Mouse (Mus musculus): ENCODE measurements around the gene Wfdc15a. TPM values are rescaled to one million over a fixed set of nuclear protein-coding genes. Genes with fewer than 3 reads are reported as not detected.

Wfdc15a gene
- total and polyA plus RNA-seq, 3 experiments: not detected

DNA sequence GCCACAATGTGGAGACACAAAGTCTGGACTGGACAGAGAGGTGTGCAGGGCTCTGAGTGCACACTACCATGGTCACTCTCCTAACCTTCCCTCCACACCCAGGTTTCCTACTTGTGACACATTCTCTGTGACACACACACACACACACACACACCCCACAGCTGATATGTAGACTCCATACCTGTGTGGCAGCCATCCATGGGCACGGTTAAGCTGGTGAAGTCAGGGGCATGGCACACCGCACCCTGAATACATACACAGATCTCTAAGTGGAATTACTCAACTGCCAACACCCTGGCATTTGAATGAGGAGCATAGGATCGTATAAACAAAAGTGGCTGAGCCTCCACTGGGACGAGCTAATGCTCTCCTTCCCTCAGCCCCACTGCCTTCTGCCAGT lies 19.2 kb downstream of the Wfdc15a start:
- no peaks in the 10 kb centered on the region for H3K79me2 ChIP-seq (replicated peaks; ENCODE audit: control insufficient read depth, extremely low read depth, insufficient read depth, poor library complexity, severe bottlenecking)
- peaks cover 0 to 2% of the 10 kb centered on the region in 2 experiments for H3K36me3 ChIP-seq (replicated peaks in 1 of 2; ENCODE audit: control insufficient read depth in 1 of 2, insufficient read depth in 1 of 2, low read length in 1 of 2)
- dilution Hi-C loops (cut with MboI; ENCODE audit: extremely low pct_ligation_motif_present, extremely low pct_unique_long_range_greater_than_20kb, low sequenced_read_pairs) (no loop called here), in situ Hi-C loops (cut with MboI; ENCODE audit: low pct_ligation_motif_present, low pct_unique_long_range_greater_than_20kb, low sequenced_read_pairs) (no loop called here)
- no peak overlapping the region for H3K9ac ChIP-seq (ENCODE audit: insufficient read depth, low read depth)
- TF ChIP-seq ZKSCAN1 (IDR thresholded peaks at IDR 0.05; ENCODE audit: borderline replicate concordance, low read depth, low read length): no peak
- no peak for TF ChIP-seq HCFC1 (IDR thresholded peaks at IDR 0.05; ENCODE audit: low read depth, low read length)
- no peak for TF ChIP-seq RCOR1 (conservative IDR thresholded peaks at IDR 0.05; ENCODE audit: low read depth, low read length)
- no peak for TF ChIP-seq TCF12 (IDR thresholded peaks at IDR 0.05; ENCODE audit: low read depth, low read length)
- TF ChIP-seq MAX (IDR thresholded peaks at IDR 0.05; ENCODE audit: low read length): no peak
- TF ChIP-seq USF2 (conservative IDR thresholded peaks at IDR 0.05; ENCODE audit: low read depth, low read length): no peak
- TF ChIP-seq SMC3 (IDR thresholded peaks at IDR 0.05; ENCODE audit: low read depth, low read length): no peak
- TF ChIP-seq JUND (conservative IDR thresholded peaks at IDR 0.05; ENCODE audit: low read depth, low read length): no peak
- TF ChIP-seq MAZ (IDR thresholded peaks at IDR 0.05; ENCODE audit: low read depth, low read length): no peak
- no peak for TF ChIP-seq PAX5 (IDR thresholded peaks at IDR 0.05; ENCODE audit: low read length)
- no peak for TF ChIP-seq E2F4 (IDR thresholded peaks at IDR 0.05; ENCODE audit: insufficient replicate concordance, low read depth, low read length)
- TF ChIP-seq BHLHE40 (IDR thresholded peaks at IDR 0.05; ENCODE audit: low read depth, low read length): no peak
- TF ChIP-seq GABPA (IDR thresholded peaks at IDR 0.05; ENCODE audit: insufficient replicate concordance, low read depth, low read length): no peak
- TF ChIP-seq TBP (conservative IDR thresholded peaks at IDR 0.05; ENCODE audit: low read depth, low read length): no peak
- no peak for TF ChIP-seq NELFE (IDR thresholded peaks at IDR 0.05; ENCODE audit: low read depth, low read length)
- no peak for TF ChIP-seq KAT2A (IDR thresholded peaks at IDR 0.05; ENCODE audit: insufficient replicate concordance, low read length)
- TF ChIP-seq POLR2A (IDR thresholded peaks at IDR 0.05; ENCODE audit: low read depth, low read length): no peak
- TF ChIP-seq CHD2 (IDR thresholded peaks at IDR 0.05; ENCODE audit: low read length): no peak
- TF ChIP-seq MYC (IDR thresholded peaks at IDR 0.05; ENCODE audit: low read depth, low read length): no peak
- no peak for TF ChIP-seq NRF1 (IDR thresholded peaks at IDR 0.05; ENCODE audit: low read depth, low read length)
- H3K9me3 ChIP-seq (replicated peaks; ENCODE audit: low read length): no peaks in the 10 kb centered on the region
- DNase-seq (ENCODE audit: extremely low read depth): no peak
- H3K4me3 ChIP-seq (replicated peaks in 1 of 3; ENCODE audit: low read depth in 2 of 3, low read length in 2 of 3, poor library complexity in 1 of 3): no peak overlapping the region
- no peak overlapping the region for H3K4me2 ChIP-seq (ENCODE audit: insufficient read depth, low read depth, poor library complexity, severe bottlenecking)
- H3K27ac ChIP-seq (ENCODE audit: insufficient read depth, low read depth): no peak overlapping the region
- H3K27me3 ChIP-seq (replicated peaks): no peaks in the 10 kb centered on the region
- peaks cover 6 to 23% of the 10 kb centered on the region in 2 experiments for H3K4me1 ChIP-seq (ENCODE audit: control insufficient read depth in 1 of 2, insufficient read depth in 2 of 2)

DNA sequence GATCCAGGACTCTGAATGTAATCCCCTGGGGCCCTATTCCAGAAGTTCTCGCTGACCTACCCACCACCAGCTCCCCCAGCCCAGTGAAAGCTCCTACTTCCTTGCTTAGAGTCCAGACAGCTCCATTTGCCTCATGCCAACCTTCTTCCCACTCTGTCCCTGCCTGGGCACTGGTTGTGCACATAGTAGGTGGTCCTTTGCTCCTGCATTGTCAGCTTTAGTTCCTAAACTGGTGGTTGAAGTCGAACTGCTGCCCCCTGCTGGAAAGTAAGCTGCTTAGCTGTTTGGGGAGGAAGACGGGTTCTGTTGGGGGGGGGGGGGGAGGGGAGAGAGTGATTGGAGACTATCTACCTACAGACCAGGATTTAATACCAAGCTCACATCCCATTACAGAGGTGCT lies 19.8 kb downstream of the Wfdc15a start:
- dilution Hi-C loops (cut with MboI; ENCODE audit: extremely low pct_ligation_motif_present, extremely low pct_unique_long_range_greater_than_20kb, low sequenced_read_pairs): no loop called here
- no peak overlapping the region for H3K4me2 ChIP-seq (ENCODE audit: insufficient read depth, low read depth, poor library complexity, severe bottlenecking)
- peak; percentile 64 for DNase-seq (ENCODE audit: extremely low read depth)

More for the DNA sequence above, 19.8 kb downstream of the Wfdc15a start:
- in situ Hi-C loops (cut with MboI; ENCODE audit: low pct_ligation_motif_present, low pct_unique_long_range_greater_than_20kb, low sequenced_read_pairs): no loop called here
- no peaks in the 10 kb centered on the region for H3K36me3 ChIP-seq (replicated peaks in 1 of 2; ENCODE audit: control insufficient read depth in 1 of 2, insufficient read depth in 1 of 2, low read length in 1 of 2)
- H3K27ac ChIP-seq (ENCODE audit: insufficient read depth, low read depth): no peak overlapping the region
- TF ChIP-seq HCFC1 (IDR thresholded peaks at IDR 0.05; ENCODE audit: low read depth, low read length) (no peak), USF1 (IDR thresholded peaks at IDR 0.05; ENCODE audit: low read depth, low read length) (no peak), GABPA (IDR thresholded peaks at IDR 0.05; ENCODE audit: insufficient replicate concordance, low read depth, low read length) (no peak), ZC3H11A (IDR thresholded peaks at IDR 0.05; ENCODE audit: low read depth, low read length) (no peak), ETS1 (conservative IDR thresholded peaks at IDR 0.05; ENCODE audit: low read depth, low read length) (no peak), SMC3 (IDR thresholded peaks at IDR 0.05; ENCODE audit: low read depth, low read length) (peak; percentile 70), NRF1 (IDR thresholded peaks at IDR 0.05; ENCODE audit: low read depth, low read length) (no peak), MXI1 (IDR thresholded peaks at IDR 0.05; ENCODE audit: low read depth, low read length) (no peak), KAT2A (IDR thresholded peaks at IDR 0.05; ENCODE audit: insufficient replicate concordance, low read length) (no peak), CHD1 (IDR thresholded peaks at IDR 0.05; ENCODE audit: low read depth, low read length) (no peak), RAD21 (IDR thresholded peaks at IDR 0.05; ENCODE audit: low read depth, low read length) (peak; percentile 42), UBTF (IDR thresholded peaks at IDR 0.05; ENCODE audit: low read depth, low read length) (no peak), ZMIZ1 (IDR thresholded peaks at IDR 0.05; ENCODE audit: low read depth, low read length) (no peak), CTCF (conservative IDR thresholded peaks at IDR 0.05 in 1 of 2, IDR thresholded peaks at IDR 0.05 in 1 of 2; ENCODE audit: low read depth in 2 of 2, low read length in 2 of 2) (peak in 1 of 2 experiments; percentile 72; a peak in 2 of 4 replicates), ELF1 (IDR thresholded peaks at IDR 0.05; ENCODE audit: low read depth, low read length) (peak; percentile 28; the same call in 1 of the 2 replicates), RCOR1 (conservative IDR thresholded peaks at IDR 0.05; ENCODE audit: low read depth, low read length) (no peak), E2F4 (IDR thresholded peaks at IDR 0.05; ENCODE audit: insufficient replicate concordance, low read depth, low read length) (no peak), JUND (conservative IDR thresholded peaks at IDR 0.05; ENCODE audit: low read depth, low read length) (no peak), NELFE (IDR thresholded peaks at IDR 0.05; ENCODE audit: low read depth, low read length) (no peak), CHD2 (IDR thresholded peaks at IDR 0.05; ENCODE audit: low read length) (0 out of 2 replicates have a peak, but pooled peaks have one; percentile 13), ZKSCAN1 (IDR thresholded peaks at IDR 0.05; ENCODE audit: borderline replicate concordance, low read depth, low read length) (peak; percentile 99), MAFK (IDR thresholded peaks at IDR 0.05; ENCODE audit: insufficient replicate concordance, low read length) (peak; percentile 52; the same call in 1 of the 2 replicates)
- no peak overlapping the region for H3K9ac ChIP-seq (ENCODE audit: insufficient read depth, low read depth)
- no peaks in the 10 kb centered on the region for H3K79me2 ChIP-seq (replicated peaks; ENCODE audit: control insufficient read depth, extremely low read depth, insufficient read depth, poor library complexity, severe bottlenecking)
- H3K27me3 ChIP-seq (replicated peaks): no peaks in the 10 kb centered on the region
- H3K4me3 ChIP-seq (replicated peaks in 1 of 3; ENCODE audit: low read depth in 2 of 3, low read length in 2 of 3, poor library complexity in 1 of 3): no peak overlapping the region
- no peaks in the 10 kb centered on the region for H3K9me3 ChIP-seq (replicated peaks; ENCODE audit: low read length)
- H3K4me1 ChIP-seq (ENCODE audit: control insufficient read depth in 1 of 2, insufficient read depth in 2 of 2): peaks cover 4 to 23% of the 10 kb centered on the region in 2 experiments; a peak in 2 of 4 replicates

All from CH12.LX (cell line).